Mouse (Mus musculus): ENCODE measurements at regions not wholly inside any gene's neighbourhood (a gene's known extent, or its start where the extent isn't known, plus 50 kb on each side); places are given as distances from the start of the nearest gene placed in this dataset.

DNA sequence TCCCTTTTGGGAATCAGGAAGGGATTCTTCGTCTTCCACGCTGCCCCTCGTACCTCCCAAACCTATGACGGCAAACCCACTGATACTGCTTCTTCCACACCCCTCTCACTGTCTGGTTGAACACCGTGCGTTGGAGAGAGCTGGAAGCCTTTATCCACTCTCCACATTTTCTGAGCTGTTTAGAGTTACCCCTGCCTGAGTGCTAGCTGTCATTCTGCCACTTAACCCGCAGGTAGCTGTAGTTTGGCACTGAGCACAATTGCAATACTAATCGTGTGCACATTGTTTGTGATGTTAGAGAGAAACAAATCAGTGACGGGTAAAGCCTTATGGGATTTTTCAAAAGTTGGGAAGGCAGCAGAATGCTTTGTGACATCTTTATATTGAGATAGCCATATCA lies 73.1 kb upstream of the Paqr3 start:
- TF ChIP-seq CTCF (IDR thresholded peaks at IDR 0.05; ENCODE audit: low read depth, low read length) = no peak
- no peak for TF ChIP-seq GATA1 (IDR thresholded peaks at IDR 0.05; ENCODE audit: borderline replicate concordance, low read length)
- TF ChIP-seq POLR2AphosphoS5 (IDR thresholded peaks at IDR 0.05; ENCODE audit: insufficient replicate concordance, low read depth, low read length) = no peak
- no peak for TF ChIP-seq GATA2 (IDR thresholded peaks at IDR 0.05; ENCODE audit: borderline replicate concordance, low read depth, low read length)

Data from G1E (cell line).